Mouse (Mus musculus) myocyte (in vitro differentiated cells): ENCODE results near the gene Hus1b.

ENCODE experiments used
- POLR2A ChIP-seq: IDR thresholded peaks from one replicate; pipeline ENCODE4 v1.6.1; 2011; ENCODE audit warnings: low read depth, mild to moderate bottlenecking, control low read depth, moderate library complexity; ENCODE audit not compliant: insufficient read length
- POLR2AphosphoS2 ChIP-seq: IDR thresholded peaks from one replicate; pipeline ENCODE4 v1.6.1; 2011; ENCODE audit warnings: low read depth, control low read depth; ENCODE audit not compliant: insufficient read length
- USF1 ChIP-seq: IDR thresholded peaks from one replicate; pipeline ENCODE4 v1.6.1; 2011; ENCODE audit warnings: low read depth, mild to moderate bottlenecking, control low read depth, moderate library complexity

DNA sequence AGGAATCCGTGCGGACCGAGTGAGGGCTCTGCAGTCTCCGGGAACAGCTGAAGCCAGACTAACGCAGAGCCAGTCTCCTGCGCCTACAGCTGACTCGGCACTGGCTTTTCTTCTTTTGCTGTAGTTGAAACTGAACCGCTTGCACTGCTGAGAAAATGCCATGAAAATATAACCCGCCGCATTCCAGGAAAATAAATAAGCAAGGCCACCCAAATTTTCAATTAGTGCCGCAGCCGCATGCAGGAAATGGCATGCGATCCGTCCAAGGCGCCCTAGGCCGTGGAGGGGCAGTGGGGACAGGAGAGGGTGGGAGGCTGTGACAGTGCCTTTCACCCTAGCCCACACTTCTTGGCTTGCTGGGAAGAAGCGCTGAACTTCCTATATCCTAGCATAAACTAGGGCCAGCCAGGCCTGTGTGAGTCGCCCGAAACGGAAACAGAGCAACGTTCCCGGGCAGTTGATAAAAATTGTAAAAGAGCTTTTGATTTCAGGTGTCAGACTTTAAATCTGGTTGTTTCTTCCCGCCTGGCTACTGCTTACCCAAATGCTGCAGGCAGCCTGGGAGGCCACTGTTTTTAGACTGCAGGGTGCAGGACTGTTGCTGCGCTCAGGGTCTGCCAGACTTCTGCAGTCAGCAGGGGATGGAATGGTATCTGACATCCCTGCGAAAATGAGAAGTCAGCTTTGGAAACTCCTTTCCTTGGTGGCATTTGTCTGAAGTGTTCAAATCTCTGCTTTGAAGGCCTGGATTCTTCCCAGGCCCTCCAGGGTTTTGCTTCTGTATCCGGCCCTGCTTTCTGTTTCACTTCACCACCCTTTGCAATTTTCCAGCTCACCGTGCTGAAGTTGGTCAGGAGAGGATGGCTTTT is 38.3 kb upstream of the Hus1b start:
- TF ChIP-seq POLR2A, result no peak
- no peak for TF ChIP-seq POLR2AphosphoS2
- no peak for TF ChIP-seq USF1
